Mouse (Mus musculus) kidney, embryonic 15.5 days (tissue): ENCODE results near the gene Cdh4. TPM values are rescaled to one million over a fixed set of nuclear protein-coding genes. Genes with fewer than 3 reads are reported as not detected.

Experiments used
- ATAC-seq: fragments of 200-750 bp; cut with Nextera tagmentation; replicated peaks from 2 replicates; pipeline ENCODE4 v1.8.0; 2017; ENCODE audit warnings: moderate TSS enrichment; ENCODE audit not compliant: low FRiP score
- H3K27ac ChIP-seq: fragments of 300-500 bp; sonication (generic); 2 replicates; pipeline ENCODE4 v1.5.1; 2015; ENCODE audit warnings: mild to moderate bottlenecking, inconsistent platforms
- H3K27me3 ChIP-seq: fragments of 300-500 bp; sonication (generic); 2 replicates; pipeline ENCODE4 v1.6.1; 2015; ENCODE audit warnings: inconsistent platforms
- H3K36me3 ChIP-seq: fragments of 300-500 bp; sonication (generic); 2 replicates; pipeline ENCODE4 v1.6.1; 2015; ENCODE audit warnings: inconsistent platforms
- H3K4me1 ChIP-seq: fragments of 300-500 bp; sonication (generic); 2 replicates; pipeline ENCODE4 v1.6.1; 2015; ENCODE audit warnings: inconsistent platforms
- H3K4me2 ChIP-seq: fragments of 300-500 bp; sonication (generic); 2 replicates; pipeline ENCODE4 v1.6.1; 2015; ENCODE audit warnings: moderate library complexity, mild to moderate bottlenecking, inconsistent platforms
- H3K4me3 ChIP-seq: fragments of 300-500 bp; sonication (generic); replicated peaks from 2 replicates; pipeline ENCODE4 v1.5.1; 2015; ENCODE audit warnings: mild to moderate bottlenecking, inconsistent platforms
- H3K9ac ChIP-seq: fragments of 300-500 bp; sonication (generic); 2 replicates; pipeline ENCODE4 v1.6.1; 2015; ENCODE audit warnings: mild to moderate bottlenecking, inconsistent platforms
- H3K9me3 ChIP-seq: fragments of 300-500 bp; sonication (generic); replicated peaks from 2 replicates; pipeline ENCODE4 v1.6.1; 2016; ENCODE audit warnings: inconsistent platforms
- WGBS: fragments of 180-500 bp; shearing (Covaris S2); methylation state at CpG from one replicate; pipeline ENCODE4 v1.1.7; 2015; ENCODE audit warnings: mixed read lengths; 5-methylcytosine and 5-hydroxymethylcytosine counted together
- polyA plus RNA-seq: library from polyadenylated mRNA; unstranded; fragments of >200 nt; fragmentation: Nextera tagmentation; extraction: Ambion mirVana; gene quantifications from 2 replicates; pipeline ENCODE4 v1.2.1, GENCODE M21; 2015

The Cdh4 gene
- polyA plus RNA-seq, 1 experiment from 2014 or later, result 23.2 TPM

GRCm38 (mm10) chr2:179522141-179522540 lies 79.9 kb downstream of the Cdh4 start:
- peaks cover 45% of the 10 kb centered on the region for H3K4me1 ChIP-seq
- no peak for ATAC-seq
- no peak overlapping the region for H3K9ac ChIP-seq
- no peak overlapping the region for H3K4me2 ChIP-seq
- H3K36me3 ChIP-seq, result no peaks in the 10 kb centered on the region
- H3K27me3 ChIP-seq, result no peaks in the 10 kb centered on the region
- WGBS, result 24% methylated on average over 8 of the region's 8 CpGs
- H3K4me3 ChIP-seq, result no peak overlapping the region
- H3K27ac ChIP-seq, result no peak overlapping the region
- H3K9me3 ChIP-seq, result no peaks in the 10 kb centered on the region

- H3K4me2 ChIP-seq, result no peak overlapping the region
- no peak for ATAC-seq
- no peaks in the 10 kb centered on the region for H3K9me3 ChIP-seq
- H3K36me3 ChIP-seq, result no peaks in the 10 kb centered on the region
- no peak overlapping the region for H3K9ac ChIP-seq
- H3K27me3 ChIP-seq, result no peaks in the 10 kb centered on the region
- H3K27ac ChIP-seq, result no peak overlapping the region
- H3K4me1 ChIP-seq, result peaks cover 16% of the 10 kb centered on the region
- H3K4me3 ChIP-seq, result no peak overlapping the region
- 70% methylated on average over 7 of the region's 7 CpGs for WGBS
These were observed 84.7 kb downstream of the Cdh4 start for GRCm38 (mm10) chr2:179526976-179527375.

GRCm38 (mm10) chr2:179530436-179531040 lies 88.3 kb downstream of the Cdh4 start:
- Histone ChIP-seq H3K27ac (no peak overlapping the region), H3K9me3 (no peaks in the 10 kb centered on the region), H3K9ac (no peak overlapping the region), H3K4me3 (no peak overlapping the region), H3K4me1 (peaks cover 10% of the 10 kb centered on the region; the same call in 1 of the 2 replicates), H3K4me2 (no peak overlapping the region), H3K36me3 (no peaks in the 10 kb centered on the region), H3K27me3 (no peaks in the 10 kb centered on the region)
- no peak for ATAC-seq
- WGBS, result 72% methylated on average over 7 of the region's 7 CpGs

- WGBS, result 67% methylated on average over 6 of the region's 6 CpGs
These were observed 91.0 kb downstream of the Cdh4 start for GRCm38 (mm10) chr2:179533196-179533595.

GRCm38 (mm10) chr2:179533881-179534280 lies 91.7 kb downstream of the Cdh4 start:
- 59% methylated on average over 2 of the region's 2 CpGs for WGBS
- H3K36me3 ChIP-seq, result no peaks in the 10 kb centered on the region
- peaks cover 6% of the 10 kb centered on the region; the same call in 1 of the 2 replicates for H3K27me3 ChIP-seq
- no peak overlapping the region for H3K4me2 ChIP-seq
- H3K9me3 ChIP-seq, result no peaks in the 10 kb centered on the region
- ATAC-seq, result no peak
- H3K4me1 ChIP-seq, result peaks cover 30% of the 10 kb centered on the region
- H3K4me3 ChIP-seq, result no peak overlapping the region
- H3K9ac ChIP-seq, result no peak overlapping the region
- no peak overlapping the region for H3K27ac ChIP-seq

More at GRCm38 (mm10) chr2:179533196-179533595, 91.0 kb downstream of the Cdh4 start:
- peaks cover 24% of the 10 kb centered on the region for H3K4me1 ChIP-seq
- H3K4me2 ChIP-seq, result no peak overlapping the region
- ATAC-seq, result no peak
- no peaks in the 10 kb centered on the region for H3K9me3 ChIP-seq
- no peaks in the 10 kb centered on the region for H3K36me3 ChIP-seq
- no peak overlapping the region for H3K4me3 ChIP-seq
- no peak overlapping the region for H3K9ac ChIP-seq
- H3K27me3 ChIP-seq, result peaks cover 6% of the 10 kb centered on the region; the same call in 1 of the 2 replicates
- no peak overlapping the region for H3K27ac ChIP-seq

- no peak for ATAC-seq
- H3K36me3 ChIP-seq, result no peaks in the 10 kb centered on the region
- no peaks in the 10 kb centered on the region for H3K9me3 ChIP-seq
- H3K4me1 ChIP-seq, result peaks cover 41% of the 10 kb centered on the region
- peaks cover 6% of the 10 kb centered on the region; the same call in 1 of the 2 replicates for H3K27me3 ChIP-seq
- no peak overlapping the region for H3K4me2 ChIP-seq
- H3K9ac ChIP-seq, result no peak overlapping the region
- WGBS, result 37% methylated on average over 6 of the region's 6 CpGs
- H3K4me3 ChIP-seq, result no peak overlapping the region
- H3K27ac ChIP-seq, result no peak overlapping the region
These were observed 93.0 kb downstream of the Cdh4 start for GRCm38 (mm10) chr2:179535204-179535603.

- Histone ChIP-seq H3K4me2 (no peak overlapping the region), H3K27ac (no peak overlapping the region), H3K27me3 (peaks cover 6% of the 10 kb centered on the region; the same call in 1 of the 2 replicates), H3K9ac (no peak overlapping the region), H3K36me3 (no peaks in the 10 kb centered on the region), H3K4me3 (no peak overlapping the region), H3K4me1 (peaks cover 41% of the 10 kb centered on the region), H3K9me3 (no peaks in the 10 kb centered on the region)
- WGBS, result 22% methylated on average over 2 of the region's 2 CpGs
- no peak for ATAC-seq
These were observed 94.5 kb downstream of the Cdh4 start for GRCm38 (mm10) chr2:179536762-179537161.

GRCm38 (mm10) chr2:179537390-179537789 lies 95.2 kb downstream of the Cdh4 start:
- Histone ChIP-seq H3K4me2 (peak overlapping the region; percentile 39), H3K36me3 (no peaks in the 10 kb centered on the region), H3K4me3 (no peak overlapping the region), H3K9ac (no peak overlapping the region), H3K27ac (peak overlapping the region; percentile 37; the same call in 1 of the 2 replicates), H3K4me1 (peaks cover 41% of the 10 kb centered on the region), H3K9me3 (no peaks in the 10 kb centered on the region), H3K27me3 (peaks cover 6% of the 10 kb centered on the region; the same call in 1 of the 2 replicates)
- peak; percentile 91 for ATAC-seq
- 3% methylated on average over 19 of the region's 19 CpGs for WGBS

- WGBS, result 19% methylated on average over 3 of the region's 3 CpGs
- Histone ChIP-seq H3K4me1 (peaks cover 39% of the 10 kb centered on the region), H3K27me3 (peaks cover 6% of the 10 kb centered on the region; the same call in 1 of the 2 replicates), H3K4me2 (peak overlapping the region; percentile 39), H3K4me3 (no peak overlapping the region), H3K27ac (0 out of 2 replicates have a peak overlapping the region, but pooled peaks have one; percentile 60), H3K9me3 (no peaks in the 10 kb centered on the region), H3K9ac (no peak overlapping the region), H3K36me3 (no peaks in the 10 kb centered on the region)
- peak; percentile 20 for ATAC-seq
These were observed 95.7 kb downstream of the Cdh4 start for GRCm38 (mm10) chr2:179537800-179538450.

GRCm38 (mm10) chr2:179538535-179538934 lies 96.3 kb downstream of the Cdh4 start:
- Histone ChIP-seq H3K9me3 (no peaks in the 10 kb centered on the region), H3K4me1 (peaks cover 37% of the 10 kb centered on the region), H3K4me2 (no peak overlapping the region), H3K27me3 (peaks cover 6% of the 10 kb centered on the region; the same call in 1 of the 2 replicates), H3K36me3 (no peaks in the 10 kb centered on the region), H3K4me3 (no peak overlapping the region), H3K27ac (0 out of 2 replicates have a peak overlapping the region, but pooled peaks have one; percentile 32), H3K9ac (no peak overlapping the region)
- ATAC-seq, result no peak
- WGBS, result 37% methylated on average over 4 of the region's 4 CpGs

GRCm38 (mm10) chr2:179539532-179540245 lies 97.5 kb downstream of the Cdh4 start:
- H3K4me3 ChIP-seq, result no peak overlapping the region
- H3K4me2 ChIP-seq, result no peak overlapping the region
- no peak overlapping the region for H3K9ac ChIP-seq
- no peaks in the 10 kb centered on the region for H3K36me3 ChIP-seq
- peak; percentile 55 for ATAC-seq
- 19% methylated on average over 9 of the region's 9 CpGs for WGBS
- H3K27ac ChIP-seq, result no peak overlapping the region
- H3K9me3 ChIP-seq, result no peaks in the 10 kb centered on the region
- peaks cover 31% of the 10 kb centered on the region for H3K4me1 ChIP-seq
- H3K27me3 ChIP-seq, result peaks cover 6% of the 10 kb centered on the region; the same call in 1 of the 2 replicates

GRCm38 (mm10) chr2:179541096-179541495 lies 98.9 kb downstream of the Cdh4 start:
- H3K4me3 ChIP-seq, result no peak overlapping the region
- WGBS, result 93% methylated on average over 4 of the region's 4 CpGs

More at GRCm38 (mm10) chr2:179541096-179541495, 98.9 kb downstream of the Cdh4 start:
- peaks cover 31% of the 10 kb centered on the region for H3K4me1 ChIP-seq
- no peak overlapping the region for H3K9ac ChIP-seq
- no peak overlapping the region for H3K27ac ChIP-seq
- H3K9me3 ChIP-seq, result no peaks in the 10 kb centered on the region
- ATAC-seq, result no peak
- H3K4me2 ChIP-seq, result no peak overlapping the region
- H3K27me3 ChIP-seq, result peaks cover 6% of the 10 kb centered on the region; the same call in 1 of the 2 replicates
- H3K36me3 ChIP-seq, result no peaks in the 10 kb centered on the region
